Mouse (Mus musculus): ENCODE data around the gene Nova1.

Nova1 gene

GRCm38 (mm10) chr12:46818856-46819347 lies at the start of gene Nova1:
Gene Nova1 (minus strand): TSS chr12:46818929.
- in situ Hi-C loops (cut with MboI, MseI): no loop called here

GRCm38 (mm10) chr12:46819348-46820022 lies 756 bp upstream of the Nova1 start:
- in situ Hi-C loops (cut with MboI, MseI): no loop called here

GRCm38 (mm10) chr12:46818021-46818855 lies 491 bp downstream of the Nova1 start:
- in situ Hi-C loops (cut with MboI, MseI): no loop called here

DNA sequence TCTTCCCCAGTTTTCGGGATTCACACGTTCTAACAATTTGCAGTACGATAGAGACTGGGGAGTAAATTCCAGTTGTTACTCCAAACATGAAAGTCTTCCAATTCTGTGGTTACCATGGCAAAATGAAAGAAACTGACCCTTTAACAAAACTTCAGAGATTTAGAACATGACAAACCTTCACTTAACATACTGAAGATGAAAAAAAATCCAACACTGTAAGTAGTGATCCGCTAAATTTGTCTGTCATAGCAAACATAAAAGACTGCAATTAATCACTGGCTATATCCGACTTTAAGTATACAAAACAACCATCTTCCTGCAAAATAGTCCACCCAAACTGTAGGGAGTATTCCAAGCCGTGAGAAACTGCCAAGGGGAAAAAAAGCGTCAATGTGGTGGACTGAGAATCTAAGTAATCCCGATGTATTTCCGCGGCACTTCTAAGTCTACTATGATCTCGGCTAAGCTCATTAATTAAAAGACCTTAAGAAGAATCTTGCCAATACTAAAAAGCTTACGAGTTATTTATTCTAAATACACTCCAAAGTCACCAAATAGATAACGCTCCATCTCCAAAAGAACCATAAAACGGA lies 1.4 kb downstream of the Nova1 start:
- in situ Hi-C loops (cut with MboI, MseI): no loop called here

- in situ Hi-C loops (cut with MboI, MseI): no loop called here
Observed at GRCm38 (mm10) chr12:46816291-46816690, 2.4 kb downstream of the Nova1 start.

DNA sequence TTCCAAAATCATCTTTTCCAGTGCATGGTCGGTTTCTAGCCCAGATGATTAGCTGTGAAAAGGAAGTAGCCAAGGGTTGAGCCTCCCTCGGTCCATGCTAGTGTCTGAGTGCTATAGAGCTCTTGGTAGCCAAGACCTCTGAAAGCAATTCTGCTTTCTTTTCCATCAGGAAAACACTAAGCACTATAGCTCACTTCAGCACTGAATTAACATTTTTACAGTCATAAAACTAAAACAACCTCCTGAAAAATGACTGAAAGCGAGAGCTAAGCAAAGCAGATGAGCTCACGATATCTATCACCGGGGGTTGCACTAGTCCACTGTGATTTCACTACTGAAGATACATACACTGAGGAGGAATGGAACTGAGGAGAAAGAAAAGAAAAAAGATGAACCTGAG lies 3.0 kb downstream of the Nova1 start:
- in situ Hi-C loops (cut with MboI, MseI): no loop called here

GRCm38 (mm10) chr12:46814820-46815219 lies 3.9 kb downstream of the Nova1 start:
- in situ Hi-C loops (cut with MboI, MseI): no loop called here

- in situ Hi-C loops (cut with MboI, MseI): no loop called here
Observed at GRCm38 (mm10) chr12:46801311-46801710, 17.4 kb downstream of the Nova1 start.

GRCm38 (mm10) chr12:46782301-46783280 lies 36.1 kb downstream of the Nova1 start:
- in situ Hi-C loops (cut with MboI, MseI): loop anchor here in 1 of 2 experiments (10.0 kb wide), 1 partner anchor 348 kb away; no protein-coding TSS in a partner anchor

- in situ Hi-C loops (cut with MboI, MseI): loop anchor here in 1 of 2 experiments (10.0 kb wide), 1 partner anchor 347 kb away; no protein-coding TSS in a partner anchor
Observed at GRCm38 (mm10) chr12:46781481-46781880, 37.2 kb downstream of the Nova1 start.

DNA sequence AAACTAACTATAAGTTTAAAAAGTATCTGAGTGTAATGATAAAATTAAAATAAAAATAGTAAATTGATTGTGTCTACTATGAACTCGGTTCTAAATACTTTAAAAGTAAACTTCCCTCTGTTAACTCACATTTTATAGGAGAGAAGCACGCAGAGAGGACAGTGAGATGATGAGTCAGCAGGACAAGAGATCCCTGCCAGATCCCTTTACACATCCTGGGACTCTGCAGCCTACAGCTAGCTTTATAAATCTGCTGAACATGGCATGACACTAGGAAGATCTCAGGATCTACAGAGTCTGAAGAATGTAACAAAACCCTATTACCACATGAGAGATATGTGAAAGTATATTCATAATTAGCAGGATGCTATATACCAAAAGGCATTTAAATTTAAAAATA lies 37.7 kb downstream of the Nova1 start:
- in situ Hi-C loops (cut with MboI, MseI): loop anchor here in 1 of 2 experiments (10.0 kb wide), 1 partner anchor 346 kb away; no protein-coding TSS in a partner anchor

- in situ Hi-C loops (cut with MboI, MseI): no loop called here
Observed at GRCm38 (mm10) chr12:46759450-46759849, 59.3 kb downstream of the Nova1 start.

DNA sequence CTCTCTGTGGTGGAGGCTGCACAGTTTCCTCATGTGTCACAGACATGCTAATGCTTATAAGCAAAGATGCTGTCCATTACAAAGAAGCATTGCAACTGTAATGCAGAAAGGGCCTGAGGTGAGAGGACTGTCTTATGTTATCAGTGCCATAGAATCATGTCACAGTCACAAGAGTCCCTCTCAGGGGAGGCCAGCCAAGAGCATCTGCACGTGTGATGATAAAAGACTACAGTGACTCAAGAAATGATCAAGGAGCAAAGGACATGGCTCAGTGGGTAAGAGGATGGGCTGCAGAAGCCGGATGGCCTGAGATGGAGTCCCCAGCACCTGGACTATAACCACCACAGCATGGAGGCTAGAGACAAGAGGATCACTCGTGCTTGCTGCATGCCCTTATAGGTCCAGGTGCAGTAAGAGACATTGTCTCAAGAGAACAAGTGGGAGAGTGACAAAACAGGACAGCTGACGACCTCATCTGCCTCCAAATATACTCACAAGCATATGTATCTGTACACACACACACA lies 64.3 kb downstream of the Nova1 start:
- in situ Hi-C loops (cut with MboI, MseI): no loop called here

DNA sequence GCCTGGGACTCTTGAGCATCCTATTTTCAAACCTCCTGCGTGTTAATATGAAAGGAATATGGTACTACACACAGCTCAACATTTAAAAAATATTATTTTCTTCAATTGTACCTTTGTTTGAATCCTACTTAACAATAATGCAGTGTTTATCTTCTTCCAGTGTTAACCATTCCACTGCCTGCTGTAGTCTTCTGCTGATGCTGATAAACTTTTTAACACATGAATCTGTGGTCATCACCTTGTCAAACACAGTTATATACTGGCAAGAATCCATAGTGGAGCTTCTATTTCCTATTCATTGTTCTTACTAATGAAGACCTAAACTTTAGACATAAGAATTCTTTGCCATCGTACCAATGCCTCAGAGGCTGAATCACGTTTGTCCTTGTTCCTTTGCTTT lies 65.6 kb downstream of the Nova1 start:
- in situ Hi-C loops (cut with MboI, MseI): no loop called here

DNA sequence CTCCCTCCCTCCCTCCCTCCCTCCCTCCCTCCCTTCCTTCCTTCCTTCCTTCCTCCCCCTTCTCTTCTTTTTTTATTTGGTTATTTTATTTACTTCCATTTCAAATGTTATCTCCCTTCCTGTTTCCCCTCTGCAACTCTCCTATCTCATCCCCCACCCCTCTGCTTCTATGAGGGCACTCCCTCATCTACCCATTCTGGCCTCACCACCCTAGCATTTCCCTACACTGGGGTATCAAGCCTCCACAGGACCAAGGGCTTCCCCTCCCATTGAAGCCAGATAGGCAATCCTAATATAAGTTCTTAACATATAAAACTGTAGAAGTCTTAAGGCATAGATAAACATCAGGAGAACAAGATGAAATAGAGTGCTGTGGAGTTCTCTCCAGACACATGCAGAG lies 85.5 kb downstream of the Nova1 start:
- in situ Hi-C loops (cut with MboI, MseI): loop anchor here in 1 of 2 experiments (10.0 kb wide), 1 partner anchor 662 kb away; no protein-coding TSS in a partner anchor

DNA sequence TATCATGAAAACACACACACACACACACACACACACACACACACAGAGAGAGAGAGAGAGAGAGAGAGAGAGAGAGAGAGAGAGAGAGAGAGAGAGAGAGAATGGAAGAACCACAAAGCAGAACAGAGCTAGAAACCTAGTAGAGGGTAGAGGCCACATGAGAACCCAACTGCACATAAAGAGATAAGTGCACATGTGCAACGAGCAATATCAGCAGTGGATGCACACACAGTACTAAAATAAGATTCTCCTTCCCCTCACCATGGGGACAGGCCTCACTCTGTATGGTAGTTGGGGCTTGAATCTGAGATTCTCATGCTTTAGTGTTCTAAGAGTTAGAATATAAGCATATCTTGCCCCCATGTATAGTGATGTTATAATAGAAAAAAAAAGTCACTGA lies 86.8 kb downstream of the Nova1 start:
- in situ Hi-C loops (cut with MboI, MseI): loop anchor here in 1 of 2 experiments (10.0 kb wide), 1 partner anchor 663 kb away; no protein-coding TSS in a partner anchor

GRCm38 (mm10) chr12:46721914-46722313 lies 96.8 kb downstream of the Nova1 start:
- in situ Hi-C loops (cut with MboI, MseI): no loop called here

DNA sequence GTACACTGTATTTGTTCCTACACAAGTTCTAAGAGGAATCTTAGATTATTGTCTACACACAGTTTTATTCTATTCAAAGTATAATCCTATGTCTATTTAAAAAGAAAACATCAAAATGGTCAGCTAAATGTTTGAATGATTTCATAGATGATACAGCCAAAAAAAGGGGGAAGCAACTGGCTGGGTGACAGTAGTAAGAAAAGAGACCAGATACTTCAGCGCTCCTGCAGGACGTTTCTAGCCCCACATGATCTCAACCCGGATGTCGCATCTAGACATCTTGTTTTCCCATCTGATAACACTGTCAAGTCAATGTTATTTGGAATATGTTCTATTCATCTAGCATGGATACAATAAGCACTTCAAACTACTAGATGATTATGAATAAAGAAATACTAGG lies 99.7 kb downstream of the Nova1 start:
- in situ Hi-C loops (cut with MboI, MseI): no loop called here

- in situ Hi-C loops (cut with MboI, MseI): no loop called here
Observed at GRCm38 (mm10) chr12:46710094-46710493, 108.6 kb downstream of the Nova1 start.

DNA sequence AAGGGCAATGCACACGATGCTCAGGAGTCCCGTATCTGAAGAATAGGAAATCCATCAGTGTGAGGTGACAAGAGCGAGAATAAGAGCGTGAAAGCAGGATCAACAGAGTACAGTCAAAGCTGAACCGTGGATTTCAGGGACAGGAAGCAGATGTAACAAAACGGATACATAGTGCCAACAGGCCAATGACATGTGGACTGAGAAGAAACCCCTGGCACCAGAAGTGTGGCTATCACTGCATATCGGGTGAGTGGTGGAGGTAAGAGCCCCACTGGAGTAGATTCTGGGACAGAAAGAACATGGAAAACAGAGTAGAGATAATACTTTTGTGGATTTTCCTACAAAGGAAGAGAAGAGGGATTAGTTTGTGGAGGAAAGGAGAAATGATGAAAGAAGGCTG lies 109.3 kb downstream of the Nova1 start:
- in situ Hi-C loops (cut with MboI, MseI): no loop called here

Data from T-helper 17 cell (primary cell).